Mouse (Mus musculus): ENCODE data around the gene Ssxb9. TPM values are rescaled to one million over a fixed set of nuclear protein-coding genes. Genes with fewer than 3 reads are reported as not detected.
"Not testable (repeated sequence)": the region's sequence is repeated elsewhere in the genome, so short reads cannot be mapped to it uniquely, and the experiment has no call there.

The Ssxb9 gene
- not detected for total RNA-seq (2021)

- intact Hi-C loops (cut with DNase I); DNase-seq (ENCODE audit: low spot score in 2 of 2): not testable (repeated sequence)
Observed at GRCm38 (mm10) chrX:8366678-8367077, at the start of gene Ssxb9. TSS of gene Ssxb9 (plus strand) at chrX:8366978.

DNA sequence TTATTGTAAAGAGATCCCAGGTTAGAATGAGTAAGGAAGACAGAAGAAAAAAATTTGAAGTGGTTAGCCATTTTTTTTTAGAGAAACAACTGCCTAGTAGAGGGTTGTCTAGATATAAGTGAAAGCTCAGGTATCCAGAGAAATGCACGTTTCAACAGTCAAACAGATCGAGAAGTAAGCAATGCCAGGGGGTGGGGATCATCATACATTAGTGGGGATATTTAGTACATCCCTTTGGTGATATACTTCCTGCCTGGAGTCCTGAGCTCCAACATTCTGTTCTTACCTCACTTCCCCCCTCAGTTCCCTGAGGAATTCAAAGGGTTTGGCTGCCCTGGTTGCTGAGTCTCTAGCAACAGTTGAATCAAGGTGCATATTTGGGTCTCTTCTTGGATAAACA is 39.7 kb upstream of the Ssxb9 start, which contains the start of gene Ssxb10:
TSS of gene Ssxb10 (plus strand) at position 301 of the 400 bp plus-strand sequence.
- intact Hi-C loops (cut with DNase I), result no loop called here
- no peak for DNase-seq (ENCODE audit: low spot score in 2 of 2)

DNA sequence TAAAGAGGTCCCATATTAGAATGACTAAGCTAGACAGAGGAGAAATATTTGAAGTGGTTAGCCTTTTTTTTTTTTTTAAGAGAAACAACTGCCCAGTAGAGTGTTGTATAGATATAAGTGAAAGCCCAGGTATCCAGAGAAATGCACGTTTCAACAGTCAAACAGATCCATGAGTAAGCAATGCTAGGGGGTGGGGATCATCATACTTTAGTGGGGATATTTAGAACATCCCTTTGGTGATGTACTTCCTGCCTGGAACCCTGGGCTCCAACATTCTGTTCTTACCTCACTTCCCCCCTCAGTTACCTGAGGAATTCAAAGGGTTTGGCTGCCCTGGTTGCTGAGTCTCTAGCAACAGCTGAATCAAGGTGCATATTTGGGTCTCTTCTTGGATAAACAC is 46.2 kb downstream of the Ssxb9 start, which contains the start of gene Ssxb1:
TSS of gene Ssxb1 (plus strand) at position 301 of the 400 bp plus-strand sequence.
- intact Hi-C loops (cut with DNase I); DNase-seq (ENCODE audit: low spot score in 2 of 2): not testable (repeated sequence)

Other genes with a start within 250 kb of the Ssxb9 start
- 100 to 1,000 TPM; 203 TPM for gene Wdr13, start 234.1 kb upstream of the Ssxb9 start, total RNA-seq (2021)
- 100 to 1,000 TPM; 124 to 126 TPM for gene Rbm3, start 221.1 kb upstream of the Ssxb9 start, total RNA-seq (2021)
- 10 to 100 TPM; 15.9 to 16.8 TPM for gene Tbc1d25, start 190.8 kb upstream of the Ssxb9 start, total RNA-seq (2021)
- gene Ebp, start 173.5 kb upstream of the Ssxb9 start, total RNA-seq (2021), result 10 to 100 TPM; 33.5 to 35.9 TPM
- gene Porcn, start 160.5 kb upstream of the Ssxb9 start, total RNA-seq (2021), result 10 to 100 TPM; 74.4 to 76.7 TPM
- 10 to 100 TPM; 22.8 to 27.2 TPM for gene Ftsj1, start 114.6 kb upstream of the Ssxb9 start, total RNA-seq (2021)
- 1 to 10 TPM; 2.3 to 4.3 TPM for gene Slc38a5, start 95.8 kb upstream of the Ssxb9 start, total RNA-seq (2021)
- not detected for gene Ssxb10, start 39.6 kb upstream of the Ssxb9 start, total RNA-seq (2021)
- not detected for gene Ssxb1, start 46.3 kb downstream of the Ssxb9 start, total RNA-seq (2021)
- gene Ssxb2, start 94.7 kb downstream of the Ssxb9 start, total RNA-seq (2021), result not detected
- not detected for gene Gm14459, start 158.0 kb downstream of the Ssxb9 start, total RNA-seq (2021)
- not detected for gene Ssxb6, start 181.3 kb downstream of the Ssxb9 start, total RNA-seq (2021)
- not detected for gene Ssxb3, start 224.8 kb downstream of the Ssxb9 start, total RNA-seq (2021)